Mouse (Mus musculus) spleen, adult 2 months (tissue): ENCODE data around the gene Gramd4. TPM values are rescaled to one million over a fixed set of nuclear protein-coding genes. Genes with fewer than 3 reads are reported as not detected.

Experiments
- DNase-seq, 2 experiments: peaks; one replicate each; pipeline versions ENCODE4 v3.0.0 to v3.0.0-alpha.2; 2012 to 2021; ENCODE audit warnings: low spot score in 2 of 2, low read depth in 1 of 2
- H3K27ac ChIP-seq: fragments of 200-500 bp; 2 replicates; pipeline ENCODE4 v1.5.1; 2012; ENCODE audit warnings: low read length, inconsistent platforms; ENCODE audit not compliant: insufficient read depth
- H3K27me3 ChIP-seq: fragments of 200-500 bp; 2 replicates; pipeline ENCODE4 v1.6.1; 2012; ENCODE audit warnings: mild to moderate bottlenecking, moderate library complexity, low read length, inconsistent platforms; ENCODE audit not compliant: control insufficient read depth, insufficient read depth
- H3K36me3 ChIP-seq: fragments of 200-500 bp; 2 replicates; pipeline ENCODE4 v1.6.1; 2012; ENCODE audit warnings: mild to moderate bottlenecking, low read length, inconsistent platforms; ENCODE audit not compliant: control insufficient read depth, insufficient read depth
- H3K4me1 ChIP-seq: fragments of 200-500 bp; 2 replicates; pipeline ENCODE4 v1.6.1; 2011; ENCODE audit warnings: inconsistent platforms; ENCODE audit not compliant: control insufficient read depth, insufficient read depth, insufficient read length
- H3K4me3 ChIP-seq: fragments of 200-500 bp; 2 replicates; pipeline ENCODE4 v1.5.1; 2011; ENCODE audit warnings: mild to moderate bottlenecking, inconsistent platforms; ENCODE audit not compliant: insufficient read depth, insufficient read length; ENCODE audit errors: extremely low read depth
- CTCF ChIP-seq: fragments of 200-500 bp; IDR thresholded peaks from 2 replicates; pipeline ENCODE4 v1.5.1; 2011; ENCODE audit warnings: mild to moderate bottlenecking, inconsistent platforms; ENCODE audit not compliant: insufficient read depth, insufficient read length, insufficient replicate concordance; ENCODE audit errors: extremely low read depth
- POLR2A ChIP-seq: fragments of 200-500 bp; IDR thresholded peaks from 2 replicates; pipeline ENCODE4 v1.6.1; 2011; ENCODE audit warnings: low read depth, low read length, inconsistent platforms
- WGBS: fragments of 180-500 bp; shearing (Covaris S2); methylation state at CpG from one replicate; pipeline ENCODE4 v1.1.7; 2018; 5-methylcytosine and 5-hydroxymethylcytosine counted together
- polyA plus RNA-seq: library from polyadenylated mRNA; depleted of rRNA; stranded (reverse); fragments of >200 nt; gene quantifications from 2 replicates; pipeline ENCODE4 v1.2.3, GENCODE M21; 2012

The Gramd4 gene
- polyA plus RNA-seq, 1 experiment: 36.2 TPM

DNA sequence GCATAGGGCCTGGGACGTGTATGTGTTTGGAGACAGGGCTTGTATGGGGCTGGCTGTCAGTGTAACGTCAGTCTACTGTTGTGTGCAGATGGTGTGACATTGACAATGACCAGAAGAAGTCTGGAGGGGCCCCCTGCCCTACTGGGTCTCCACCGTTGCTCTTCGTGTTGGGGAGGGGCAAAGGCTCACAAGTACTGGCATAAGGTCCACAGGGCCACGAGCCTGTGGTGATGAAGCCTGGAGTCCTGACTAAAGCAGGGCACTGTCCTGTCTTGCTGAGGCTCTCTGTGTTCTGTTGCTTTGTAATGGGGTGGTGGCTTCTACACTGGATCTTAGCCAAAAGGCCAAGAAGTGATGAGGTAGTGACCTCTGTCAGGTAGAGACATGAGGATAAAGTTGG lies 20.4 kb downstream of the Gramd4 start:
- H3K4me1 ChIP-seq: peaks cover 7% of the 10 kb centered on the region; the same call in 1 of the 2 replicates
- H3K27me3 ChIP-seq: no peaks in the 10 kb centered on the region
- TF ChIP-seq POLR2A (no peak), CTCF (no peak)
- no peak for DNase-seq
- H3K36me3 ChIP-seq: no peaks in the 10 kb centered on the region
- no peak overlapping the region for H3K27ac ChIP-seq
- WGBS: 83% methylated on average over 5 of the region's 5 CpGs
- no peak overlapping the region for H3K4me3 ChIP-seq

DNA sequence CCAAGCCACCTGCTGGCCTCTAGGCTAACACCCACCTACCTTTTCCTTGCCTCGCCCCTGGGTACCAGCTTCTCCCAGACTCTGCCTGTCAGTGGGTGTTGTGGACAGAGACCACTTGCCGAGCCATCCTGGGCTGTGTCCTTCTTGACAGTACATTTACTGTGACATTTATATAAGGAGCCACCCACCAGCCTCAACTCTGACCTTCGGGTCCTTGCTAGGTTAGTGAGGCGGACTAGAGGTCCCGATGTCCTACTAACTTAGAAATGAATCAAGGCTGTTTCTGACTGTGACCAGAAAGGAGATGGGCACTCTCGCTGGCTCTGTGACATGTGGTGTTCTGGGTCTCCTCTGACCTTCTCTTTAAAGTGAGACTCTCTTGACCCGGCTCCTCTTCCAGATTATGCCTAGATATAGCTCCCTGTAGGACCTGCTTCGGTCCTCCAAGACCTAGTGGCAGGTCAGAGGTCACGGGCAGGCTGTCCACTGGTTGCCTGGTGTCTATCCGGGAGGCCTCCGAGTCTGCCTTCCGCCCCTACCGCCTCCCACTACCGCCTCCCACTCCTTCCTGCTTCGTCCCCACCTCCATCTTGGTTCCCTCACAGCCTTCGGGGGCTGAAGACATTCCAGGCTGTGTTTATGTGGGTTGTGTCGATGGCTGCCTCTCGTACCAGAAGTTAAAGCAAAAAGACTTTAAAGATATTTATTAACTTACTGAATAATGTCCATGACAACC lies 21.2 kb downstream of the Gramd4 start:
- TF ChIP-seq CTCF (no peak), POLR2A (no peak)
- no peak for DNase-seq
- H3K36me3 ChIP-seq: no peaks in the 10 kb centered on the region
- peaks cover 12% of the 10 kb centered on the region; the same call in 1 of the 2 replicates for H3K4me1 ChIP-seq
- H3K27ac ChIP-seq: no peak overlapping the region
- no peaks in the 10 kb centered on the region for H3K27me3 ChIP-seq
- 76% methylated on average over 18 of the region's 18 CpGs for WGBS
- no peak overlapping the region for H3K4me3 ChIP-seq

DNA sequence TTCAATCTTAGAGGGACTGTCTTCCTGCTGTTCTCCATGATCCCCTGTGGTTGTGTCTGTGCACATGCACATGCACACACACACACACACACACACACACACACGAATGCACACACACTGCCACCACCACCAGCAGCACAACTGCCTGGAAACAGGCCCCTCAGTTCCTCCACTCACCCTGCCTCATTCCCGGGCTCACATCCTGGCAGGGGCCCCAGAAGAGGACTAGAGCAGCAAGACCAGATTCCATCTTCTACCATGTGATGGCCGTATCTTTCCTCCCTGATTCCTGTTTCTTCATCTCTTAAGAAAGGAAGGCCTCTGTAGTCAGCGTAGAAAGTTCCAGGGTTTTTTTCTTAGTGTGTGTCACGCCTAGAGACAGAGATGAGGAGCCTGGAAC lies 22.0 kb downstream of the Gramd4 start:
- Histone ChIP-seq H3K36me3 (no peaks in the 10 kb centered on the region), H3K4me3 (no peak overlapping the region), H3K27ac (no peak overlapping the region), H3K4me1 (peaks cover 13% of the 10 kb centered on the region; the same call in 1 of the 2 replicates), H3K27me3 (no peaks in the 10 kb centered on the region)
- no peak for TF ChIP-seq CTCF
- no peak for TF ChIP-seq POLR2A
- no peak for DNase-seq
- WGBS: 78% methylated on average over 5 of the region's 5 CpGs

DNA sequence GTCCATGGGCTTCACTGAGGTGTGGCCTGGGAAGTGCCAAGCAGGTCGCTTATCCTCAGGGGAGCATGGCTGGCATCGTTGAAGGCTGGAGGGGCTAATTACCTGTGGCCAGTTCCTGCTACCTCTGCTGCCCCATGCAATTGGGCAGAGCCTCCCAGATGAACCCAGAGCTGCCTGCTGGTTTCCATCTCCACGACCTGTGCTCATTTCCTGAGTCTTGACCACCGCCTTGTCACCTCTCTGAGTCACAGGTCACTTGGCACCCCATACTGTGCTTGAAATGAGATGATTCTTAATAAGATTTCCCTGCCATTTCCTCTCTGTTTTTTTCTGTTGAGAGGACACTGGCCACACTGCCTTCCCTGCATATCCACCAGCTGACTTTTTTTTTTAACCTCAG lies 22.4 kb downstream of the Gramd4 start:
- H3K27ac ChIP-seq: no peak overlapping the region
- H3K36me3 ChIP-seq: no peaks in the 10 kb centered on the region
- no peak overlapping the region for H3K4me3 ChIP-seq
- H3K27me3 ChIP-seq: no peaks in the 10 kb centered on the region
- H3K4me1 ChIP-seq: peaks cover 13% of the 10 kb centered on the region; the same call in 1 of the 2 replicates
- 71% methylated on average over 4 of the region's 4 CpGs for WGBS
- no peak for DNase-seq
- TF ChIP-seq POLR2A (no peak), CTCF (no peak)

DNA sequence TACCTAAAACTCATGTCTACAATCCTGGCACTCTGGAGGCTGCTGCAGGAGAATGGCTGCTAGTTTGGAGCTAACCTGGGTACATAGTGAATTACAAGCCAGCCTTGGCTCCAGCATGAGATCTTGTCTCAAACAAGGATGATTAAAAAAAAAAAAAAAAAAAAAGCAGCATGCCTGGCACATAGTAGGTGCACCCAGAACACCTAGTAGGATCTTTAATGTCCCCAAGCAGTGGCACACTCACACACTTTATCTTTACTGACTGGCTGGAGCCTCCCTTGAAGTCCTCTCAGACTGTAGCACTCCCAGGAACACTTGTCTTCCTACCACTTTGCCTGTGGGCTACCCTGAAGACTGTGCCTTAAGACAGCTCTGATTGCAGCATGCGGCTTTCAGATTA lies 22.9 kb downstream of the Gramd4 start:
- 95% methylated on average over 1 of the region's 1 CpGs for WGBS
- H3K4me1 ChIP-seq: peaks cover 13% of the 10 kb centered on the region; the same call in 1 of the 2 replicates
- no peak overlapping the region for H3K27ac ChIP-seq

DNA sequence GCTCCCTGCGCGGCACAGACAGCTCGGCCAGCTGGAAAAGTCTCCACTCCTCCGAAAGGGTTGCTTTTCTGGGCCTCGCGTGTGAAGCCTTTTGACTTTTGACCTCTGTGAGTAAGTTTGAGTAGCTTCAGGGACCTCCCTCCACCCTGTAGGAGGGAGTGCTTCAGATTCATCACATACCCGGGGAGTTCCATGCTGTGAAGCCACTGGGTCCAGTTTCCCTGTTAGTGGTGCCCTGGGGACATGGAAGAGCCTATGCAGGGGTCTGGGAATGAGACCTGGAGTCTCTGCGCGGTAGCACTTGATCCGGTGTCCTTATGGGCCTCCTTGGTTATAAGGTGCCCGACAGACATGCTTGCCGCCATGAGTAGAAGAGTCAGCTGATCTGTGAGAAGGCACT lies 24.2 kb downstream of the Gramd4 start:
- WGBS: 95% methylated on average over 12 of the region's 12 CpGs
- TF ChIP-seq CTCF: no peak
- TF ChIP-seq POLR2A: no peak
- Histone ChIP-seq H3K27me3 (no peaks in the 10 kb centered on the region), H3K4me3 (no peak overlapping the region), H3K27ac (no peak overlapping the region), H3K4me1 (peaks cover 19% of the 10 kb centered on the region; the same call in 1 of the 2 replicates), H3K36me3 (no peaks in the 10 kb centered on the region)
- DNase-seq: no peak

More for the DNA sequence above, 22.9 kb downstream of the Gramd4 start:
- no peaks in the 10 kb centered on the region for H3K27me3 ChIP-seq
- no peaks in the 10 kb centered on the region for H3K36me3 ChIP-seq
- H3K4me3 ChIP-seq: no peak overlapping the region
- no peak for DNase-seq
- TF ChIP-seq CTCF: no peak
- TF ChIP-seq POLR2A: no peak

DNA sequence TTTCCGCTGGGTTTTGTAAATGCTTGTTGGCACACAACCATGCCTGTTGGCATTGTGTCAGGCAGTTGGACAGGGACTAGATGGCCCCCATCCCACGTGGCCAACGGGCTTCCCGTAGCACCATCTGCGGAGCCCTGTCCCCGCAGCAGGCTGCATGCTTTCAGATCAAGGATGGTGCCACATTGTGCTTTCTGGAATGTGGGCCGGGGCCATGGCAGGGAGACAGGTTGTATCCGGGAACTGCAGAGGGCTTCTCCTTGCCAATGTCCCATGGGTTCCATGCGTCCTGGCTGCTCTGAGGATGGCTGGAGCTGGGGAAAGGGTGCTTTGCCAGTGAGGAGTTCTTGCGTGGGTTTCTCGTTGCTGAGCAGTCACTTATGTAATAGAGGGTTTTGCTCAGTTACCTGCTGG lies 25.1 kb downstream of the Gramd4 start:
- TF ChIP-seq CTCF: no peak
- TF ChIP-seq POLR2A: no peak
- Histone ChIP-seq H3K36me3 (no peaks in the 10 kb centered on the region), H3K4me1 (peaks cover 26% of the 10 kb centered on the region; the same call in 1 of the 2 replicates), H3K27me3 (no peaks in the 10 kb centered on the region), H3K4me3 (no peak overlapping the region), H3K27ac (no peak overlapping the region)
- DNase-seq: no peak
- whole genome bisulfite sequencing: 92% methylated on average over 11 of the region's 11 CpGs
